Mouse (Mus musculus) Patski (cell line): ENCODE measurements around the gene Fbxo8. TPM values are rescaled to one million over a fixed set of nuclear protein-coding genes. Genes with fewer than 3 reads are reported as not detected.
A peak's percentile ranks its signal among the peaks of the same experiment; 100 is the strongest.

ENCODE experiments used
- ATAC-seq: fragments of 100-300 bp; one replicate; pipeline ENCODE4 v1.8.0; 2021
- CTCF ChIA-PET: fragments of 350-600 bp; sonication (Branson Sonifier 250); formaldehyde crosslinking; loops from one replicate; lab custom pipeline; 2022; ENCODE audit warnings: inconsistent platforms; lab: Charles Lee
- POLR2A ChIA-PET: fragments of 350-600 bp; sonication (Branson Sonifier 250); formaldehyde crosslinking; loops from one replicate; lab custom pipeline; 2022; ENCODE audit warnings: antibody characterized with exemption, inconsistent platforms; lab: Charles Lee
- DNase-seq: peaks from one replicate; pipeline ENCODE4 v3.0.0-alpha.2; 2011; ENCODE audit warnings: low read depth, low spot score
- H3K27me3 ChIP-seq: fragments of 371-371 bp; one replicate; pipeline ENCODE4 v1.5.1; 2021
- CTCF ChIP-seq: fragments of 100-300 bp; IDR thresholded peaks from one replicate; pipeline ENCODE4 v1.5.1; 2021
- in situ Hi-C: fragments of 300-500 bp; cut with MboI; formaldehyde crosslinking; loops from 3 replicates; pipeline ENCODE4 v1.11.1; 2018; ENCODE audit warnings: low pct_unique_long_range_greater_than_20kb, mixed read lengths
- polyA plus RNA-seq: library from polyadenylated mRNA; unstranded; gene quantifications from one replicate; pipeline ENCODE4 v1.2.3, GENCODE M21; 2021

The Fbxo8 gene
- polyA plus RNA-seq, 1 experiment from 2014 or later = 45.3 TPM

DNA sequence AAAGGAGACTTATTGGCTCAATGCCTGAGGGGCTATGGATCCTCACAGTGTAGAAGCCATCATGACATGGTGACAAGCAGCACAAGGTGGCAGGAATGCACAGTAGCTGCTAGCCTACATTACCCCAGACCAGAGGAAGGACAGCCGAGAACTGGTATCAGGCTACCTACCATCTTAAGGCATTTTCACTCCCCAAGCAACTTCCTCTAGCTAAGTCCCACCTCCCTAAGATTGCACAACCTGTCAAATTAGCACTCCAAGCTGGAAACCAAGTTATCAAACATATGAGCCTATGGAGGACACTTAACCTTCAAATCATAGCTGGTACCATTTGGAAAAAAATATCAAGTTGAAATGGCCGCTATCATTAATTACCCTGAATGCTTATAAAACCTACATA lies 3.0 kb upstream of the Fbxo8 start:
- no peak for TF ChIP-seq CTCF
- CTCF ChIA-PET = interaction anchor here (0.8 kb wide), 1 partner anchor 17 kb away, joined by 3 read pairs; no protein-coding TSS in a partner anchor
- POLR2A ChIA-PET = no interaction called here
- in situ Hi-C loops = no loop called here
- ATAC-seq (no peak), DNase-seq (no peak)
- H3K27me3 ChIP-seq = no peaks in the 10 kb centered on the region

DNA sequence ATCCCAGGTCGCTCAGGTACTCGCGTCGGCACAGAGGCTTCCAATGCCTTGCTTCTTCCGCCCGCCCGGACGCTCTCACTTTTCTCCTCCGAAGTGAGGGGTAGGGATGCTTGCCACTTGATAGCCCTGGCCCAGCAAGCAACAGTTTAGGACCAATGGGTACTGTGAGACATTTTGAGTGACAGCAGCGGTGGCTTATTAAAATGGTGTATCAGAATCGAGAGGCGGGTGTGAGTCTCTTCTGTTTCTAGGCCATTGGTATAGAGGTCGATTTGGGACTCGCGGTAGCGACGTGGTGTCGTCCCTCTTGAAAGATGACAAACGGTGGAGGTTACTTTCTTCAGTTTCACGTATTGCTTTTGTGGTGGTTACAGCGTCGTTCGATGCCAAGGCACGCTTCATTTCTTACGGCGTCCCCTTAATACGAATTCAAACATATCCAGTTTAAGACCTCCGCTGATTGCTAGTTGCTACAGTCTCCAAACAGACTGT lies 517 bp downstream of the Fbxo8 start:
- H3K27me3 ChIP-seq = no peaks in the 10 kb centered on the region
- ATAC-seq = peak; percentile 100
- TF ChIP-seq CTCF = no peak
- in situ Hi-C loops = no loop called here
- ChIA-PET CTCF (no interaction called here), POLR2A (no interaction called here)
- DNase-seq = peak; percentile 84

DNA sequence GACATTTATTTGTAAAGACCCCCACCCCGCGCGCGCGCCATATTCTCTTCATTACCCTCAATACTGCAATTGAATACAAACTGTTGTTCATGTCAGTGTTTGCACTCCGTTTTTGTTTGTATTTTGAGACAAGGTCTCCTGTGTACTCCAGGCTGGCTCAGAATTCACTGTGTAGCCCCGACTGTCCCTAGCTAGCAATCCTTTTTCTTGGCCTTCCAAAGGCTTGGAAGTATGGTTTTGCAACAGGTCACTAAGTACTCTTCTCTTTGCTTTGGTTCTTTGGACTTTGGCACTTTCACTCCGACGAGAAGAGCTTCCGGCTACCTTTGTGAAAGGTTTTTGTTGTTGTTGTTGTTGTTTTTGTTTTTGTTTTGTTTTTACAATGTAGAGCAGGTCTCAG lies 1.2 kb downstream of the Fbxo8 start:
- H3K27me3 ChIP-seq = no peaks in the 10 kb centered on the region
- DNase-seq (no peak), ATAC-seq (no peak)
- no peak for TF ChIP-seq CTCF
- ChIA-PET CTCF (no interaction called here), POLR2A (no interaction called here)
- in situ Hi-C loops = no loop called here

DNA sequence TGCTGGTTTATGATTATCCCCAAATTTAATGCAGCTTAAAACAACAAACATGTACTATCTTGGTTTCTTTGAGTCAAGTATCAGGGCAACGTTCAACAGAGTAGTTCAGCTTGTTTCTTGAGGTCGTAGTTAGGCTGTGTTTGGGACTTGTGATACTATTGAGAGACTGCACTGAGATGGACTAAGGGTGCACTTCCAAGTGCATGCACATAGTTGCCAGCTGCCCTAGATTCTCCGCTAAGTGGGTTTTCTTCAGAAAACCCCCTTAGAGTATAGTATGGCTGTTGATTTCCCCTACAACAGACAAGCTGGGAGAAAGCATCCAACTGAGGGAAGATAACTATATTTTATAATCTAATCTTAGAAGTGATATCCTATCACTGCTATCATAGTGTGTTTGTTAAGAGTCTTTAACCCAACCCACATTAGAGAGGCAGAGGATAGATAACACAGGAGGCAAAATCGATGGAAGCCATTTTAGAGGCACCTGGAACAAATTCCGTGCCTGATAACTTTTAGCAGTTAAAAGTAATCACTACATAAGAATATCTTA lies 1.7 kb downstream of the Fbxo8 start:
- CTCF ChIA-PET = no interaction called here
- ATAC-seq = no peak
- no peaks in the 10 kb centered on the region for H3K27me3 ChIP-seq
- in situ Hi-C loops = no loop called here
- POLR2A ChIA-PET = no interaction called here
- DNase-seq = no peak
- no peak for TF ChIP-seq CTCF

DNA sequence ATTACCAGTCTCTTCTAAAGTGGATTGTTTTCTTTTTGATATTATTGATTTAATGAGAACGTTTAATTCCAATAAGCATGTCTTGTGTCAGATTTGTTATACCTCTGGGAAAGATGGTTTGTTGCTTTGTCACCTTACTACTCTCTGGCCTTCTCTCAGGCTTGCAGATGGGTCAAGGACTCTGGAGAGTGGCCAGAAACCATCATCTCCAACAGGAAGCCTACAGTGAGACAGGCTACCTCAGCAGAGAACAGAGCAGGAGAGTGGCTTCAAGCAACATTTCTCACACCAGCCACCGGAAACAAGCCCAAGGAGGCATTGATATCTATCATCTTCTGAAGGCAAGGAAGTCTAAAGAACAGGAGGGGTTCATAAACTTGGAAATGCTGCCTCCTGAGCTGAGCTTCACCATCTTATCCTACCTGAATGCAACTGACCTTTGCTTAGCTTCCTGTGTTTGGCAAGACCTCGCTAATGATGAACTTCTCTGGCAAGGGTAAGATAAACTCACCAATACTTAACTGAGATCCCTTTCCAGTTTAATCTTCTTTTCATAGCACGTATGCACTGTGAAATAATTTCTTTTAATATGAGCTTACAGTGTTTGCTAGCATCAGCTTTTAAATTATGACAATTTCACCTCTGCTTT lies 13.6 kb downstream of the Fbxo8 start:
- DNase-seq (no peak), ATAC-seq (no peak)
- TF ChIP-seq CTCF = no peak
- H3K27me3 ChIP-seq = no peaks in the 10 kb centered on the region
- in situ Hi-C loops = no loop called here
- ChIA-PET POLR2A (no interaction called here), CTCF (interaction anchor here (1.1 to 2.1 kb wide), 7 partner anchors 8 to 51 kb away, joined by 3 to 10 read pairs (median 4); no protein-coding TSS in a partner anchor)

DNA sequence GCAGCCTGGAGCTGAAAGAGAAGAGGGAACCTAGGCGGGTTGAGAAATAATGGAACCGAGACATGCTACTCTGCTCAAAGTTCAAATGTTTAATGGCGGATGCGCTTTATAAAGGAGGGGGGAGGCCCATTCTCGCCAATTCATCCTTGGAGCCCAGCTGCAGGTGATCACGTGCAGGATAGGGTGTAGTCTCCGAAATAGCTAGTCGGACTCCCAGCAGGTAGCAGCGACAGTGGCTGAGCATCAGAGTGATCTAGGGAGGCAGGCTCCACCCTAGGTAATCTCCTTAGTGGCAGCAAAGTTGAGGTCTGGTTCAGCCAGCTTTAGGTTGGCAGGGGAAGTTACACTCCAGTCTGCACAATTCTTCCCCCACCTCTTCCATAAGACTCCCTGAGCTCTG lies 16.0 kb downstream of the Fbxo8 start:
- CTCF ChIA-PET = interaction anchor here (1.0 to 2.1 kb wide), 2 partner anchors 8 to 11 kb away, joined by 3 to 10 read pairs; no protein-coding TSS in a partner anchor
- ATAC-seq (no peak), DNase-seq (no peak)
- no peak for TF ChIP-seq CTCF
- H3K27me3 ChIP-seq = no peaks in the 10 kb centered on the region
- in situ Hi-C loops = no loop called here
- POLR2A ChIA-PET = interaction anchor here (0.8 kb wide), 1 partner anchor 15 kb away, joined by 3 read pairs; no protein-coding TSS in a partner anchor

DNA sequence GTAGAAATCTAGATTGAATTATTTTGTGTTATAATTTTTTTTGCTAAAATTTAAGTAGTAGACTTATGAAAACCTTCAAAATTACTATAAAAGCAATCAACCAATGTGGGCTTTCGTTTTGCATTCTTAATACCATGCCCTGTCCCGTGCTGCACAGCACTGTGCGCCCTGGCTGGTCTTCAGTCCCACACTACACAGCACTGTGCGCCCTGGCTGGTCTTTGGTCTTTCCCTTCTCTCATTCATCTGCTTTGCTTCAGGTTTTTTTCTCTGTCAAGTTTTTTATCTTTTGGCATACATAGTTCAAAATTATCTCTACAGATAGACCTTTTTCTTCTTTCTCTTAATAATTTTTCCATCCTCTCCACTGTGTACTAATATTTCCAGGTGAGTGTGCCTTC lies 30.0 kb downstream of the Fbxo8 start:
- ChIA-PET POLR2A (interaction anchor here (1.2 kb wide), 1 partner anchor 14 kb away, joined by 3 read pairs; no protein-coding TSS in a partner anchor), CTCF (interaction anchor here (1.6 kb wide), 1 partner anchor 16 kb away, joined by 3 read pairs; no protein-coding TSS in a partner anchor)
- in situ Hi-C loops = no loop called here
- no peaks in the 10 kb centered on the region for H3K27me3 ChIP-seq
- TF ChIP-seq CTCF = no peak
- DNase-seq (no peak), ATAC-seq (no peak)

DNA sequence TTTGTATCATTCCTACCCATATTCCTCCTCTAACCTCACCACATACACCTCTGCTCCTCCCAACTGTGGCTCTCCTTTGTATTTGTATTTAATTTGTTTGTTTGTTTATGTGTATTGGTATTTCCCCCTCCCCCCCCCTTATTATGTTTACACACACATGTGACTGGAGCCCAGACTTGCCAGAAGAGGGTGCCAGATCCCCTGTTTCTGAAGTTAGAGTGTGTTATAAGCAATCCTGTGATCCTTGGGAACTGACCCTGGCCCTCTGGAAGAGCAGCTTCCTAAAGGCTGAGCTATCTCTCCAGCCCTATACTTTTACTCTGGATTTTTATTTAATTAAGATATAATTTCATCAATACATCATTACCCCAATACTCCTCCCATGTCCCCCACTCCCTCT lies 32.0 kb downstream of the Fbxo8 start:
- in situ Hi-C loops = no loop called here
- H3K27me3 ChIP-seq = no peaks in the 10 kb centered on the region
- ChIA-PET POLR2A (no interaction called here), CTCF (interaction anchor here (0.9 to 1.5 kb wide), 2 partner anchors 11 to 25 kb away, joined by 3 read pairs; no protein-coding TSS in a partner anchor)
- TF ChIP-seq CTCF = peak; percentile 47
- DNase-seq (no peak), ATAC-seq (no peak)

DNA sequence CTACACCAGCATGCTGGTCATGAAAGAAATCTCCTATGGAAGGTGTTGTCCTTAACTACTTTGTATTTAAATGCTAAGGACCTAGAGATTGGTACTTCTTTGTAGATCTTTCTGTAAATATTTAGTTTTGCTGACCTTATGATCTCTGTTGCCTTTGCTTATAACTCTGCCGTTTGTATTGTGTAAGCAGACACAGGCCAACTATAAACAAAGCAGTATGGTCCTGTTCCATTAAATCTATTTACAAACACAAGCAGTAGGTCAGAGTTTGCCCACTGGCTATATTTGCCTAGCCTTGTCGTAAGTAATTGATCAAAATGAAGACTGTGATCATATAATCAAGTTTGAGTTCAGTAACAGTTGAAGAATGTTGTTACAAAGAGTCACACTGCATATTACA lies 38.1 kb downstream of the Fbxo8 start:
- DNase-seq (no peak), ATAC-seq (no peak)
- no peaks in the 10 kb centered on the region for H3K27me3 ChIP-seq
- in situ Hi-C loops = no loop called here
- ChIA-PET POLR2A (no interaction called here), CTCF (interaction anchor here (3.4 kb wide), 1 partner anchor 27 kb away, joined by 13 read pairs; no protein-coding TSS in a partner anchor)
- no peak for TF ChIP-seq CTCF

DNA sequence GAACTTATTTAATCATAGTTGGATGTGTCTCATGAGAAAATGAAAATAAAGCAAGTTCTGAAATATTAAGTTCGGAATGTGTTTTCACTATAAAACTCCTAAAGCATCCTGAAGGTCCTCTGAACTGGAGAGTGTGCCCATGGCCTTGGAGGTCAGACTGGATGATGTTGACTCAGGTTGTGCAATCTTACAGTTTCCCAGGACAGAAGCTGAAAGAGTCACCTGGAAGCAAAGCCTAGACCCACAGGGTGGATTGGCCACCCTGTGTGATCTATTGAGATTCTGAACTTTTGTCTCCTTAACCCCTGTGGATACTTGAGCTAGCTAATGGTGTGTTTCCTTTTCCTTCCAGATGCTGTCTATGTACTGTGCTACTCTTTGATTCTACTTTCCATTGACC lies 40.2 kb downstream of the Fbxo8 start:
- ATAC-seq (no peak), DNase-seq (no peak)
- no peaks in the 10 kb centered on the region for H3K27me3 ChIP-seq
- ChIA-PET CTCF (interaction anchor here (1.0 to 1.8 kb wide), 3 partner anchors 9 to 24 kb away, joined by 3 to 5 read pairs (median 3); no protein-coding TSS in a partner anchor), POLR2A (no interaction called here)
- no peak for TF ChIP-seq CTCF
- in situ Hi-C loops = no loop called here

DNA sequence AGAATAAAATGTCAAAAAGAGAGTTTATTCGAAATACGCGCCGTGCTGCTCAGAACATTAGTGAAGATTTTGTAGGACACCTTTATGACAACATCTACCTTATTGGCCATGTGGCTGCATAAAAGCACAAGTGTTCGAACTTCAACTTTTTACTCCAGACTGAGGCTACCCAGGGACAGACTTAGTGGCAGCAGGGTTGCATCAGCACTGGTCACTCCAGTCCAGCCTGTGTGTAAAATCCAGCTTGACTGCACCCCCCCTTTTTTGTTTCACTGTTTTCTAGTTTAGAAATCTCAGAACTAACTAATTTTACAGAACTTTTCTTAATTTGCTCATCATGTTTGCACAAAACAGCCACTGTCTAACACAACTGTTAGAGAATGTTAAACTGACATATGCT lies 40.6 kb downstream of the Fbxo8 start:
- ATAC-seq (no peak), DNase-seq (no peak)
- H3K27me3 ChIP-seq = no peaks in the 10 kb centered on the region
- ChIA-PET POLR2A (no interaction called here), CTCF (no interaction called here)
- no peak for TF ChIP-seq CTCF
- in situ Hi-C loops = no loop called here
